Mouse (Mus musculus) kidney, adult 2 months (tissue): ENCODE data around the gene Spns3. TPM values are rescaled to one million over a fixed set of nuclear protein-coding genes. Genes with fewer than 3 reads are reported as not detected.
A peak's percentile ranks its signal among the peaks of the same experiment; 100 is the strongest.

Source experiments
- DNase-seq: peaks from one replicate; pipeline ENCODE4 v3.0.0; 2021
- H3K27ac ChIP-seq: fragments of 200-500 bp; 2 replicates; pipeline ENCODE4 v1.5.1; 2012; ENCODE audit warnings: low read depth, low read length, control low read depth, inconsistent platforms; ENCODE audit not compliant: insufficient read depth
- H3K27me3 ChIP-seq: fragments of 200-500 bp; replicated peaks from 2 replicates; pipeline ENCODE4 v1.6.1; 2012; ENCODE audit warnings: mild to moderate bottlenecking, moderate library complexity, low read length, inconsistent platforms; ENCODE audit not compliant: control insufficient read depth, insufficient read depth
- H3K36me3 ChIP-seq: fragments of 200-500 bp; 2 replicates; pipeline ENCODE4 v1.6.1; 2012; ENCODE audit warnings: mild to moderate bottlenecking, moderate library complexity, low read length, inconsistent platforms; ENCODE audit not compliant: control insufficient read depth, insufficient read depth
- H3K4me1 ChIP-seq: fragments of 200-500 bp; 2 replicates; pipeline ENCODE4 v1.6.1; 2011; ENCODE audit warnings: low read length; ENCODE audit not compliant: control insufficient read depth, insufficient read depth
- H3K4me3 ChIP-seq: fragments of 200-500 bp; 2 replicates; pipeline ENCODE4 v1.5.1; 2011; ENCODE audit warnings: mild to moderate bottlenecking, low read depth, low read length, control low read depth; ENCODE audit not compliant: insufficient read depth
- CTCF ChIP-seq: fragments of 200-500 bp; conservative IDR thresholded peaks from 2 replicates; pipeline ENCODE4 v1.5.1; 2011; ENCODE audit warnings: low read depth, mild to moderate bottlenecking, control low read depth, low read length, moderate library complexity, mixed read lengths; ENCODE audit not compliant: insufficient read depth, insufficient read length
- POLR2A ChIP-seq: fragments of 200-500 bp; IDR thresholded peaks from one replicate; pipeline ENCODE4 v1.6.1; 2011; ENCODE audit warnings: low read depth, low read length, control low read depth
- WGBS: fragments of 180-500 bp; shearing (Covaris S2); methylation state at CpG from one replicate; pipeline ENCODE4 v1.1.7; 2018; 5-methylcytosine and 5-hydroxymethylcytosine counted together
- polyA plus RNA-seq: library from polyadenylated mRNA; depleted of rRNA; stranded (reverse); fragments of >200 nt; gene quantifications from 2 replicates; pipeline ENCODE4 v1.2.3, GENCODE M21; 2012

The Spns3 gene
- polyA plus RNA-seq, 1 experiment, result 8.9 TPM

- no peaks in the 10 kb centered on the region for H3K36me3 ChIP-seq
- no peak for TF ChIP-seq POLR2A
- no peak for TF ChIP-seq CTCF
- DNase-seq, result no peak
- H3K27ac ChIP-seq, result no peak overlapping the region
- H3K27me3 ChIP-seq, result no peaks in the 10 kb centered on the region
- H3K4me1 ChIP-seq, result peaks cover 20% of the 10 kb centered on the region
- WGBS, result 85% methylated on average over 7 of the region's 7 CpGs
- no peak overlapping the region for H3K4me3 ChIP-seq
Observed at GRCm38 (mm10) chr11:72475408-72475807, 74.9 kb downstream of the Spns3 start.

- H3K27me3 ChIP-seq, result no peaks in the 10 kb centered on the region
- 67% methylated on average over 3 of the region's 3 CpGs for WGBS
- H3K4me1 ChIP-seq, result peaks cover 20% of the 10 kb centered on the region
- no peaks in the 10 kb centered on the region for H3K36me3 ChIP-seq
- no peak overlapping the region for H3K4me3 ChIP-seq
- peak; percentile 69 for DNase-seq
- peak overlapping the region; percentile 22; the same call in 1 of the 2 replicates for H3K27ac ChIP-seq
- TF ChIP-seq POLR2A, result no peak
- no peak for TF ChIP-seq CTCF
Observed at GRCm38 (mm10) chr11:72474926-72475325, 75.4 kb downstream of the Spns3 start.

DNA sequence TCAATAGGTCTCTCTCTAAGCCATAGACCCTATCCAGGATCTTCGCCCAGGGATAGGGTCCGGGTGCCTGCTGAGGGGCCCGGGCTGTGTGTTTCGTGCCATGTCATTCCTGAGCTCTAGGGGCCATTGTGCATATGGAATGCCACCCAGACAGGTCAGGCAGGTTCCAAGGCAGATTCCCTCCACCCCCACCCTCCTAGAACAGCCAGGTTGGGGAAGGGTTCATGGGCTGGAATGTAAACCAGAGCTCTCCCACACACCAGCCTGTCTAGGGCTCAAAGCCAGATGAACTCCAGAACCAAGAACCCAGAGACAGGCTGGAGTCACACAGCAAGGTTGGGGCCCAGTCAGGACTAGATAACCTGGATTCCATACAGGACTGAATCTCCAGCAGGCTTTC, 76.8 kb downstream of the Spns3 start:
- Histone ChIP-seq H3K4me1 (peaks cover 17% of the 10 kb centered on the region), H3K4me3 (no peak overlapping the region), H3K27ac (no peak overlapping the region), H3K36me3 (no peaks in the 10 kb centered on the region), H3K27me3 (no peaks in the 10 kb centered on the region)
- no peak for TF ChIP-seq POLR2A
- no peak for TF ChIP-seq CTCF
- WGBS, result 69% methylated on average over 4 of the region's 4 CpGs
- DNase-seq, result no peak

DNA sequence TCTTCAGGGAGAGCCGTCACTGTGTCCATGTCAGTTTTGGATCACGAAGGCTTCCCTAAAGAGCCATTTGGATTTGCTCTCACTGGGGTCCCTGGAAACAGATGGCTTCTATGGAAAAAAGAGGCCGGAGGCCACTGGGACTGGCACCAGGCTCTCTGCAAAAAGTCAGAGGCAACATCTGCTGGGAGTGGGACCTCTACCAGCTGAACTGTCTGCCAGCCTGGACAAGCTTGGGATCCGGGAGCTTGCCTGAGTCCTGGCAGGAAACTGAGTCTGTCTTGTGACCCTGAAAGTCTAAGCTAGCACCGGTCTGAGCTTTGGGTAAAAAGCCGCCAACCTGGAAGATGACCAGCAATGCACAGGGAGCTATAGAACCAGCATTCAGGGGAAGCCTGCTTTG, 78.9 kb downstream of the Spns3 start:
- TF ChIP-seq CTCF, result no peak
- TF ChIP-seq POLR2A, result no peak
- 88% methylated on average over 6 of the region's 6 CpGs for WGBS
- H3K4me3 ChIP-seq, result no peak overlapping the region
- H3K4me1 ChIP-seq, result peaks cover 16% of the 10 kb centered on the region; the same call in 1 of the 2 replicates
- no peaks in the 10 kb centered on the region for H3K36me3 ChIP-seq
- DNase-seq, result no peak
- no peaks in the 10 kb centered on the region for H3K27me3 ChIP-seq
- no peak overlapping the region for H3K27ac ChIP-seq

- no peak overlapping the region for H3K27ac ChIP-seq
- TF ChIP-seq POLR2A (no peak), CTCF (no peak)
- DNase-seq, result no peak
- WGBS, result 66% methylated on average over 4 of the region's 4 CpGs
- no peaks in the 10 kb centered on the region for H3K36me3 ChIP-seq
- no peak overlapping the region for H3K4me3 ChIP-seq
- H3K27me3 ChIP-seq, result no peaks in the 10 kb centered on the region
- peaks cover 10% of the 10 kb centered on the region; the same call in 1 of the 2 replicates for H3K4me1 ChIP-seq
Observed at GRCm38 (mm10) chr11:72470004-72470403, 80.3 kb downstream of the Spns3 start.

DNA sequence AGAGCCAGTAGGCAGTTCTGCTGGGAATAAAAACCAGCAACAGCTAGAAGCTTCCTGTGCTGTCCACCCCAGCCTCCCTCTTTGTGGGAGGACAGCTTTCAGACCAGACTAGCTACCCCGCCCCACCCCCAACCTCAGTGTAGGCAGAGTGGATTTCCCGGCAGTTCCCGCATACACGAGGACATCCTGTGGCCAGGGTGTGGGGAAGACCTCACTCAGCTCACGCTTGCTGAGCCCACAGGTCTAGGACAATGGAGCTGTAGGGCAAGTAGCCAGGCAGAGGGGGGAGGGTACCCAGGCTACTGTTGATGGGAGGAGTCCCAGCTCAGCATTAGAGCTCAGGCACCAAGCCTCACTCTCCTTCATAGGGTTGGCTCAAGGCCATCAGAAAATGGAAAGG, 81.1 kb downstream of the Spns3 start:
- no peaks in the 10 kb centered on the region for H3K27me3 ChIP-seq
- H3K27ac ChIP-seq, result peak overlapping the region; percentile 34; the same call in 1 of the 2 replicates
- H3K36me3 ChIP-seq, result no peaks in the 10 kb centered on the region
- TF ChIP-seq CTCF (no peak), POLR2A (no peak)
- peaks cover 3% of the 10 kb centered on the region; the same call in 1 of the 2 replicates for H3K4me1 ChIP-seq
- WGBS, result 28% methylated on average over 5 of the region's 5 CpGs
- DNase-seq, result peak; percentile 88
- H3K4me3 ChIP-seq, result no peak overlapping the region

- H3K36me3 ChIP-seq, result no peaks in the 10 kb centered on the region
- H3K4me3 ChIP-seq, result no peak overlapping the region
- WGBS, result 77% methylated on average over 5 of the region's 5 CpGs
- H3K27ac ChIP-seq, result 0 out of 2 replicates have a peak overlapping the region, but pooled peaks have one; percentile 34
- H3K4me1 ChIP-seq, result peaks cover 3% of the 10 kb centered on the region; the same call in 1 of the 2 replicates
- H3K27me3 ChIP-seq, result no peaks in the 10 kb centered on the region
- TF ChIP-seq CTCF (no peak), POLR2A (no peak)
- DNase-seq, result no peak
Observed at GRCm38 (mm10) chr11:72468525-72468924, 81.8 kb downstream of the Spns3 start.
